Mouse (Mus musculus): ENCODE results near the gene Ebf3. TPM values are rescaled to one million over a fixed set of nuclear protein-coding genes. Genes with fewer than 3 reads are reported as not detected.

Ebf3 gene
- 0.46 TPM for polyA plus RNA-seq (2017; shearing (Covaris generic))

GRCm38 (mm10) chr7:137313904-137314691 is at the start of gene Ebf3:
Gene Ebf3, minus strand, starts transcription at chr7:137314445.

Other genes starting within 250 kb of the Ebf3 start
- 15.6 TPM for gene 9430038I01Rik, start 96.3 kb upstream of the Ebf3 start, polyA plus RNA-seq (2017; shearing (Covaris generic))
- 67.8 TPM for gene Glrx3, start 123.2 kb upstream of the Ebf3 start, polyA plus RNA-seq (2017; shearing (Covaris generic))